Mouse (Mus musculus): ENCODE measurements around the gene Ccn1. TPM values are rescaled to one million over a fixed set of nuclear protein-coding genes. Genes with fewer than 3 reads are reported as not detected.

Ccn1 gene
- not detected in 2 replicates for total RNA-seq (2014; fragmentation: Nextera tagmentation)
- total RNA-seq (2017) = not detected in 2 replicates

- ATAC-seq (replicated peaks; ENCODE audit: poor library complexity, severe bottlenecking) = peak; percentile 18
Observed at GRCm38 (mm10) chr3:145649852-145650202, at the start of gene Ccn1. Ccn1 (minus strand) TSS chr3:145649981.

- no peak for ATAC-seq (replicated peaks; ENCODE audit: poor library complexity, severe bottlenecking)
Observed at GRCm38 (mm10) chr3:145693361-145693760, 43.6 kb upstream of the Ccn1 start.

- no peak for ATAC-seq (replicated peaks; ENCODE audit: poor library complexity, severe bottlenecking)
Observed at GRCm38 (mm10) chr3:145692037-145692436, 42.3 kb upstream of the Ccn1 start.

GRCm38 (mm10) chr3:145691415-145691814, 41.6 kb upstream of the Ccn1 start:
- ATAC-seq (replicated peaks; ENCODE audit: poor library complexity, severe bottlenecking) = no peak

- ATAC-seq (replicated peaks; ENCODE audit: poor library complexity, severe bottlenecking) = no peak
Observed at GRCm38 (mm10) chr3:145689271-145689670, 39.5 kb upstream of the Ccn1 start.

- no peak for ATAC-seq (replicated peaks; ENCODE audit: poor library complexity, severe bottlenecking)
Observed at GRCm38 (mm10) chr3:145687836-145688235, 38.1 kb upstream of the Ccn1 start.

GRCm38 (mm10) chr3:145684604-145685441, 35.0 kb upstream of the Ccn1 start:
- no peak for ATAC-seq (replicated peaks; ENCODE audit: poor library complexity, severe bottlenecking)

- ATAC-seq (replicated peaks; ENCODE audit: poor library complexity, severe bottlenecking) = no peak
Observed at GRCm38 (mm10) chr3:145684201-145684600, 34.4 kb upstream of the Ccn1 start.

- ATAC-seq (replicated peaks; ENCODE audit: poor library complexity, severe bottlenecking) = no peak
Observed at GRCm38 (mm10) chr3:145681348-145681935, 31.7 kb upstream of the Ccn1 start.

GRCm38 (mm10) chr3:145680686-145681085, 30.9 kb upstream of the Ccn1 start:
- no peak for ATAC-seq (replicated peaks; ENCODE audit: poor library complexity, severe bottlenecking)

GRCm38 (mm10) chr3:145676212-145676611, 26.4 kb upstream of the Ccn1 start:
- no peak for ATAC-seq (replicated peaks; ENCODE audit: poor library complexity, severe bottlenecking)

GRCm38 (mm10) chr3:145674815-145675214, 25.0 kb upstream of the Ccn1 start:
- ATAC-seq (replicated peaks; ENCODE audit: poor library complexity, severe bottlenecking) = no peak

GRCm38 (mm10) chr3:145666383-145666782, 16.6 kb upstream of the Ccn1 start:
- ATAC-seq (replicated peaks; ENCODE audit: poor library complexity, severe bottlenecking) = no peak

GRCm38 (mm10) chr3:145656993-145657713, 7.4 kb upstream of the Ccn1 start:
- ATAC-seq (replicated peaks; ENCODE audit: poor library complexity, severe bottlenecking) = no peak

GRCm38 (mm10) chr3:145654944-145655343, 5.2 kb upstream of the Ccn1 start:
- ATAC-seq (replicated peaks; ENCODE audit: poor library complexity, severe bottlenecking) = no peak

- no peak for ATAC-seq (replicated peaks; ENCODE audit: poor library complexity, severe bottlenecking)
Observed at GRCm38 (mm10) chr3:145654028-145654427, 4.2 kb upstream of the Ccn1 start.

GRCm38 (mm10) chr3:145653191-145653940, 3.6 kb upstream of the Ccn1 start:
- peak; percentile 74 for ATAC-seq (replicated peaks; ENCODE audit: poor library complexity, severe bottlenecking)

GRCm38 (mm10) chr3:145652322-145653131, 2.7 kb upstream of the Ccn1 start:
- ATAC-seq (replicated peaks; ENCODE audit: poor library complexity, severe bottlenecking) = peak; percentile 5

- no peak for ATAC-seq (replicated peaks; ENCODE audit: poor library complexity, severe bottlenecking)
Observed at GRCm38 (mm10) chr3:145651978-145652321, 2.2 kb upstream of the Ccn1 start.
